Mouse (Mus musculus) CH12.LX (cell line): Measurements from ENCODE around the gene 4930404N11Rik.

Source experiments
- NRF1 ChIP-seq: IDR thresholded peaks from 2 replicates; pipeline ENCODE4 v1.6.1; 2014; ENCODE audit warnings: low read depth, mild to moderate bottlenecking, inconsistent platforms, low read length, improper control_type of control experiment, moderate library complexity
- PAX5 ChIP-seq: IDR thresholded peaks from 2 replicates; pipeline ENCODE4 v1.6.1; 2012; ENCODE audit warnings: low read length, inconsistent platforms, mixed read lengths
- POLR2A ChIP-seq: IDR thresholded peaks from 2 replicates; pipeline ENCODE4 v1.6.1; 2011; ENCODE audit warnings: low read depth, mild to moderate bottlenecking, improper control_type of control experiment, low read length
- TCF12 ChIP-seq: IDR thresholded peaks from 2 replicates; pipeline ENCODE4 v1.6.1; 2014; ENCODE audit warnings: low read depth, mild to moderate bottlenecking, inconsistent platforms, low read length, improper control_type of control experiment

- TF ChIP-seq POLR2A (peak; percentile 56), TCF12 (0 out of 2 replicates have a peak, but pooled peaks have one; percentile 41), PAX5 (no peak), NRF1 (no peak)
These were observed 13.8 kb downstream of the 4930404N11Rik start for GRCm38 (mm10) chr10:81351678-81352291.
